Mouse (Mus musculus) liver, postnatal 0 days (tissue): ENCODE results near the gene Smad3. TPM values are rescaled to one million over a fixed set of nuclear protein-coding genes. Genes with fewer than 3 reads are reported as not detected.
A peak's percentile ranks its signal among the peaks of the same experiment; 100 is the strongest.

Experiments used
- ATAC-seq: fragments of 200-750 bp; cut with Nextera tagmentation; 2 replicates; pipeline ENCODE4 v1.8.0; 2017; ENCODE audit warnings: mild to moderate bottlenecking, moderate library complexity
- DNase-seq: peaks from one replicate; pipeline ENCODE4 v3.0.0-alpha.2; 2016
- H3K27ac ChIP-seq: fragments of 300-500 bp; sonication (generic); 2 replicates; pipeline ENCODE4 v1.5.1; 2014; ENCODE audit warnings: antibody characterized with exemption, moderate library complexity, mild to moderate bottlenecking, low read depth
- H3K27me3 ChIP-seq: fragments of 300-500 bp; sonication (generic); 2 replicates; pipeline ENCODE4 v1.6.1; 2014; ENCODE audit warnings: low read length, control low read depth, mixed read lengths; ENCODE audit not compliant: insufficient read depth
- H3K36me3 ChIP-seq: fragments of 300-500 bp; sonication (generic); replicated peaks from 2 replicates; pipeline ENCODE4 v1.6.1; 2014; ENCODE audit warnings: mild to moderate bottlenecking, control low read depth, low read length, moderate library complexity, mixed read lengths; ENCODE audit not compliant: insufficient read depth
- H3K4me1 ChIP-seq: fragments of 300-500 bp; sonication (generic); 2 replicates; pipeline ENCODE4 v1.6.1; 2014; ENCODE audit warnings: antibody characterized with exemption, mild to moderate bottlenecking, control low read depth; ENCODE audit not compliant: insufficient read depth
- H3K4me2 ChIP-seq: fragments of 300-500 bp; sonication (generic); 2 replicates; pipeline ENCODE4 v1.6.1; 2014; ENCODE audit warnings: low read depth, mild to moderate bottlenecking, low read length, moderate library complexity, mixed read lengths
- H3K4me3 ChIP-seq: fragments of 300-500 bp; sonication (generic); 2 replicates; pipeline ENCODE4 v1.5.1; 2014; ENCODE audit warnings: low read depth, low read length
- H3K9ac ChIP-seq: fragments of 300-500 bp; sonication (generic); replicated peaks from 2 replicates; pipeline ENCODE4 v1.6.1; 2014; ENCODE audit warnings: mild to moderate bottlenecking, moderate library complexity
- H3K9me3 ChIP-seq: fragments of 300-500 bp; sonication (generic); 2 replicates; pipeline ENCODE4 v1.6.1; 2016; ENCODE audit warnings: mild to moderate bottlenecking, control low read depth, low read length, mixed read lengths
- CTCF ChIP-seq: sonication (generic); IDR thresholded peaks from 2 replicates; pipeline ENCODE4 v1.5.1; 2016; ENCODE audit warnings: antibody characterized with exemption, low read depth
- EP300 ChIP-seq: IDR thresholded peaks from 2 replicates; pipeline ENCODE4 v1.6.1; 2016; ENCODE audit warnings: antibody characterized with exemption, low read depth, mild to moderate bottlenecking
- WGBS: fragments of 180-500 bp; shearing (Covaris S2); extraction: QIAGEN DNeasy Blood & Tissue Kit; methylation state at CpG from one replicate; pipeline ENCODE4 v1.1.7; 2014; ENCODE audit not compliant: insufficient replicate concordance; 5-methylcytosine and 5-hydroxymethylcytosine counted together
- polyA plus RNA-seq: library from polyadenylated mRNA; unstranded; fragments of >200 nt; fragmentation: Nextera tagmentation; extraction: Ambion mirVana; gene quantifications from 2 replicates; pipeline ENCODE4 v1.2.1, GENCODE M21; 2015

Gene Smad3
- polyA plus RNA-seq, 1 experiment from 2014 or later = 2.1 TPM

- no peaks in the 10 kb centered on the region for H3K27me3 ChIP-seq
- ATAC-seq (peak; percentile 7; the same call in 1 of the 2 replicates), DNase-seq (no peak)
- H3K36me3 ChIP-seq = no peaks in the 10 kb centered on the region
- H3K9me3 ChIP-seq = no peaks in the 10 kb centered on the region
- peaks cover 64% of the 10 kb centered on the region for H3K4me1 ChIP-seq
- H3K4me3 ChIP-seq = no peak overlapping the region
- 20% methylated on average over 6 of the region's 6 CpGs for WGBS
- H3K9ac ChIP-seq = no peak overlapping the region
- H3K4me2 ChIP-seq = no peak overlapping the region
- TF ChIP-seq EP300 (no peak), CTCF (no peak)
- peak overlapping the region; percentile 34; the same call in 1 of the 2 replicates for H3K27ac ChIP-seq
Measured at GRCm38 (mm10) chr9:63720715-63721114, 37.1 kb downstream of the Smad3 start.

GRCm38 (mm10) chr9:63719770-63720440 is 37.9 kb downstream of the Smad3 start:
- WGBS = 44% methylated on average over 16 of the region's 16 CpGs
- DNase-seq (no peak), ATAC-seq (no peak)
- H3K27ac ChIP-seq = no peak overlapping the region
- TF ChIP-seq CTCF = no peak
- no peak for TF ChIP-seq EP300
- H3K9ac ChIP-seq = no peak overlapping the region
- H3K4me1 ChIP-seq = peaks cover 70% of the 10 kb centered on the region
- no peaks in the 10 kb centered on the region for H3K36me3 ChIP-seq
- H3K9me3 ChIP-seq = no peaks in the 10 kb centered on the region
- H3K4me2 ChIP-seq = no peak overlapping the region
- H3K27me3 ChIP-seq = no peaks in the 10 kb centered on the region
- H3K4me3 ChIP-seq = no peak overlapping the region

- 83% methylated on average over 9 of the region's 9 CpGs for WGBS
- H3K9me3 ChIP-seq = no peaks in the 10 kb centered on the region
- no peak for TF ChIP-seq CTCF
- no peak for TF ChIP-seq EP300
- H3K4me3 ChIP-seq = no peak overlapping the region
- no peak overlapping the region for H3K4me2 ChIP-seq
- no peaks in the 10 kb centered on the region for H3K27me3 ChIP-seq
- peaks cover 69% of the 10 kb centered on the region for H3K4me1 ChIP-seq
- no peak overlapping the region for H3K27ac ChIP-seq
- H3K9ac ChIP-seq = no peak overlapping the region
- no peak for ATAC-seq
- no peaks in the 10 kb centered on the region for H3K36me3 ChIP-seq
- DNase-seq = no peak
Measured at GRCm38 (mm10) chr9:63718735-63719358, 38.9 kb downstream of the Smad3 start.

GRCm38 (mm10) chr9:63718170-63718569 is 39.6 kb downstream of the Smad3 start:
- ATAC-seq (no peak), DNase-seq (no peak)
- TF ChIP-seq EP300 (no peak), CTCF (no peak)
- H3K27ac ChIP-seq = no peak overlapping the region
- no peak overlapping the region for H3K9ac ChIP-seq
- no peak overlapping the region for H3K4me3 ChIP-seq
- H3K27me3 ChIP-seq = no peaks in the 10 kb centered on the region
- H3K4me2 ChIP-seq = no peak overlapping the region
- 77% methylated on average over 4 of the region's 4 CpGs for WGBS
- H3K4me1 ChIP-seq = peaks cover 69% of the 10 kb centered on the region
- no peaks in the 10 kb centered on the region for H3K9me3 ChIP-seq
- H3K36me3 ChIP-seq = no peaks in the 10 kb centered on the region

GRCm38 (mm10) chr9:63717474-63718005 is 40.3 kb downstream of the Smad3 start:
- Histone ChIP-seq H3K4me3 (no peak overlapping the region), H3K27me3 (no peaks in the 10 kb centered on the region), H3K9me3 (no peaks in the 10 kb centered on the region), H3K4me1 (peaks cover 66% of the 10 kb centered on the region), H3K9ac (no peak overlapping the region), H3K4me2 (no peak overlapping the region), H3K36me3 (no peaks in the 10 kb centered on the region), H3K27ac (no peak overlapping the region)
- no peak for ATAC-seq
- no peak for DNase-seq
- WGBS = 52% methylated on average over 3 of the region's 3 CpGs
- TF ChIP-seq EP300 (no peak), CTCF (no peak)
